Mouse (Mus musculus): ENCODE results near the gene Tmc6. TPM values are rescaled to one million over a fixed set of nuclear protein-coding genes. Genes with fewer than 3 reads are reported as not detected.

Gene Tmc6
- total RNA-seq (2021) (10 to 100 TPM; 12.6 to 15.7 TPM), polyA plus RNA-seq (2012; rRNA removed) (18.1 and 23.3 TPM in 2 replicates)
- long read RNA-seq, partial matches to known transcripts = 1 of 6 reads
- long read RNA-seq, other reads (novel, unspliced or antisense) = 2 of 6 reads

DNA sequence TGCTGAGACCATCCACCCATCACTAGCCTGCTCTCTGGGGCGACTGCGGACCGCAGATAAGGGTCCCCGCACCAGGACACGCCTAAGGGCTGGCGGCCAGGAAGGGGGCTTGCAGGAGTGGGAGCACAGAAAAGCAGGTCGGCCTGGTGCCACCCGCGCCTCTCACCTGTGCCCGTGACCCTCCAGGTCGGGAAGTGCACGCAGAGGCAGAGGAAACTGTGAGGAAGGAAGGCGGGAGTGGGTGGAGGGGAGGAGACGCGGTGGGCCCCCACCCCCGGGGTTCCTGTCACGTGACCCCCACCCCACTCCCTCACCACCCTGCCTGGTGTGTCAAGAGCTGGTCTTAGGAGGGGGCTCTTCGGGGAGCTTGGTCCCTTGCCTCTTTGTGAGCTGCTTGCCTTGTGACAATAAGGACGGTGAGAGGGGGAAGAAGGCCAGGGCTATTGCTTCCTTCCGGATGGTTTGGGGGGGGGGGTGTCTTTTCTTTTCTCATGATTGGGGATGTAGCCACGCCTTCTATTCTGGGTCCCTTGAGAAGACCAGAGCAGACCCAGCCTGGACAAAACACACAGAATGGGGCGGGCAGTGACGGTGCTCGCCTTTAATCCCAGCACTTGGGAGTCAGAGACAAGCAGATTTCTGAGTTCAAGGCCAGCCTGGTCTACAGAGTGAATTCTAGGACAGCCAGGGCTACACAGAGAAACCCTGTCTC lies at the start of gene Tmc6, which contains the start of gene Tmc8:
Tmc6 (minus strand) TSS at position 206 of the 712 bp plus-strand sequence.
Tmc8 (plus strand) TSS at position 84 of the 712 bp plus-strand sequence.
- peak within 1 kb of the TSS; percentile 85 for H3K9ac ChIP-seq (ENCODE audit: low read depth, low read length)
- H3K27me3 ChIP-seq (ENCODE audit: control insufficient read depth, insufficient read depth, low read length) = no peaks in the 10 kb centered on the region
- H3K36me3 ChIP-seq (ENCODE audit: control insufficient read depth, insufficient read depth, low read length) = no peaks in the 10 kb centered on the region
- H3K27ac ChIP-seq = peak within 1 kb of the TSS; percentile 96
- H3K79me2 ChIP-seq (replicated peaks; ENCODE audit: control insufficient read depth, insufficient read depth, low read length) = no peaks in the 10 kb centered on the region
- intact Hi-C loops (cut with DNase I) = loop anchor here (2.0 kb wide), 1 partner anchor 43 kb away; the partner anchor contains the start of gene Afmid
- DNase-seq = peak; percentile 73 to 83
- H3K4me3 ChIP-seq = peak within 1 kb of the TSS; percentile 52
- TF ChIP-seq EP300 (IDR thresholded peaks at IDR 0.05; ENCODE audit: insufficient read depth, low read depth, low read length) = no peak
- peak; percentile 46; the same call in 1 of the 2 replicates for TF ChIP-seq POLR2A (IDR thresholded peaks at IDR 0.05; ENCODE audit: insufficient read depth, low read depth, low read length)
- no peak for TF ChIP-seq CTCF (IDR thresholded peaks at IDR 0.05)
- WGBS = 22% methylated on average over 24 of the region's 24 CpGs
- H3K4me1 ChIP-seq (ENCODE audit: control insufficient read depth, insufficient read depth, low read length) = peaks cover 6% of the 10 kb centered on the region; the same call in 1 of the 2 replicates

- intact Hi-C loops (cut with DNase I) = no loop called here
These were observed 48.4 kb upstream of the Tmc6 start for GRCm38 (mm10) chr11:117830401-117830800.

DNA sequence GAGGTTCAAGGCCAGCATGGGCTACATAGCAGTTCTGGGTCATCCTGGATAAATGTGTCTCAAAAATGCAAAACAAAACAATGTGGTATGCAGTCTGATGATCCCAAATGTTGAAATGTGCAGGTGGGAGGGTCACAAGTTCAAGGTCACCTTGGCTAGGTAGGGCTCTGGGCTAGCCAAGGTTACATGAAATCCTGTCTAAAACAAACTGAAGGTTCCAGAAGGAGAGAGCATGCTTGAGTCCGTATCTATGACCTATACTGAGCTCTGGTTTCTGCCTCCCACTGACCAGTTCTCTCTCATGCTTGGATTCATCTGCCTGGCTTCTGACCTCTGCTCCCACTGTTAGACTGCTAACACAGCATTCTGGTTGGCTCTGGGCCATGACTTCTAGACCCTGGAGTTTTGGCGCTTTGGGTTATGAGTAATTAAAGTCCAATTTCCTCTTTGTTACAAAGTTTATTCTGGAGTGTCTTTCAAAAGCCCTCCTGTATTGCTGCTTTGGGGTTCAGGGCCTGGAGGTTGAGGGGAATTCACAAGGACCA lies 47.7 kb upstream of the Tmc6 start:
- WGBS = 49% methylated on average over 2 of the region's 2 CpGs
- Histone ChIP-seq H3K36me3 (ENCODE audit: control insufficient read depth, insufficient read depth, low read length) (no peaks in the 10 kb centered on the region), H3K4me1 (ENCODE audit: control insufficient read depth, insufficient read depth, low read length) (peaks cover 28% of the 10 kb centered on the region), H3K79me2 (replicated peaks; ENCODE audit: control insufficient read depth, insufficient read depth, low read length) (no peaks in the 10 kb centered on the region), H3K27ac (peak overlapping the region; percentile 69), H3K27me3 (ENCODE audit: control insufficient read depth, insufficient read depth, low read length) (no peaks in the 10 kb centered on the region), H3K4me3 (no peak overlapping the region), H3K9ac (ENCODE audit: low read depth, low read length) (no peak overlapping the region)
- no peak for TF ChIP-seq CTCF (IDR thresholded peaks at IDR 0.05)
- TF ChIP-seq EP300 (IDR thresholded peaks at IDR 0.05; ENCODE audit: insufficient read depth, low read depth, low read length) = no peak
- no peak for TF ChIP-seq POLR2A (IDR thresholded peaks at IDR 0.05; ENCODE audit: insufficient read depth, low read depth, low read length)
- intact Hi-C loops (cut with DNase I) = loop anchor here (10.0 kb wide), 1 partner anchor 595 kb away; no protein-coding TSS in a partner anchor
- DNase-seq = no peak

More at GRCm38 (mm10) chr11:117830401-117830800, 48.4 kb upstream of the Tmc6 start:
- Histone ChIP-seq H3K4me3 (no peak overlapping the region), H3K9ac (ENCODE audit: low read depth, low read length) (no peak overlapping the region), H3K27me3 (ENCODE audit: control insufficient read depth, insufficient read depth, low read length) (no peaks in the 10 kb centered on the region), H3K4me1 (ENCODE audit: control insufficient read depth, insufficient read depth, low read length) (peaks cover 25% of the 10 kb centered on the region), H3K27ac (no peak overlapping the region; the same call in 1 of the 2 replicates), H3K79me2 (replicated peaks; ENCODE audit: control insufficient read depth, insufficient read depth, low read length) (no peaks in the 10 kb centered on the region), H3K36me3 (ENCODE audit: control insufficient read depth, insufficient read depth, low read length) (no peaks in the 10 kb centered on the region)
- DNase-seq = peak in 1 of 2 experiments; percentile 21
- TF ChIP-seq POLR2A (IDR thresholded peaks at IDR 0.05; ENCODE audit: insufficient read depth, low read depth, low read length) = no peak
- TF ChIP-seq CTCF (IDR thresholded peaks at IDR 0.05) = no peak
- TF ChIP-seq EP300 (IDR thresholded peaks at IDR 0.05; ENCODE audit: insufficient read depth, low read depth, low read length) = no peak
- 61% methylated on average over 9 of the region's 9 CpGs for WGBS

GRCm38 (mm10) chr11:117828888-117829604 lies 47.0 kb upstream of the Tmc6 start:
- 13% methylated on average over 9 of the region's 9 CpGs for WGBS
- H3K27me3 ChIP-seq (ENCODE audit: control insufficient read depth, insufficient read depth, low read length) = no peaks in the 10 kb centered on the region
- peak; percentile 28; the same call in 1 of the 2 replicates for TF ChIP-seq EP300 (IDR thresholded peaks at IDR 0.05; ENCODE audit: insufficient read depth, low read depth, low read length)
- TF ChIP-seq POLR2A (IDR thresholded peaks at IDR 0.05; ENCODE audit: insufficient read depth, low read depth, low read length) = peak; percentile 37; the same call in 1 of the 2 replicates
- no peak for TF ChIP-seq CTCF (IDR thresholded peaks at IDR 0.05)
- peak overlapping the region; percentile 69 for H3K27ac ChIP-seq
- no peaks in the 10 kb centered on the region for H3K79me2 ChIP-seq (replicated peaks; ENCODE audit: control insufficient read depth, insufficient read depth, low read length)
- peaks cover 33% of the 10 kb centered on the region for H3K4me1 ChIP-seq (ENCODE audit: control insufficient read depth, insufficient read depth, low read length)
- intact Hi-C loops (cut with DNase I) = loop anchor here (10.0 kb wide), 1 partner anchor 594 kb away; no protein-coding TSS in a partner anchor
- peak; percentile 62 to 78 for DNase-seq
- H3K36me3 ChIP-seq (ENCODE audit: control insufficient read depth, insufficient read depth, low read length) = no peaks in the 10 kb centered on the region
- H3K4me3 ChIP-seq = no peak overlapping the region
- H3K9ac ChIP-seq (ENCODE audit: low read depth, low read length) = peak overlapping the region; percentile 9; the same call in 1 of the 2 replicates

DNA sequence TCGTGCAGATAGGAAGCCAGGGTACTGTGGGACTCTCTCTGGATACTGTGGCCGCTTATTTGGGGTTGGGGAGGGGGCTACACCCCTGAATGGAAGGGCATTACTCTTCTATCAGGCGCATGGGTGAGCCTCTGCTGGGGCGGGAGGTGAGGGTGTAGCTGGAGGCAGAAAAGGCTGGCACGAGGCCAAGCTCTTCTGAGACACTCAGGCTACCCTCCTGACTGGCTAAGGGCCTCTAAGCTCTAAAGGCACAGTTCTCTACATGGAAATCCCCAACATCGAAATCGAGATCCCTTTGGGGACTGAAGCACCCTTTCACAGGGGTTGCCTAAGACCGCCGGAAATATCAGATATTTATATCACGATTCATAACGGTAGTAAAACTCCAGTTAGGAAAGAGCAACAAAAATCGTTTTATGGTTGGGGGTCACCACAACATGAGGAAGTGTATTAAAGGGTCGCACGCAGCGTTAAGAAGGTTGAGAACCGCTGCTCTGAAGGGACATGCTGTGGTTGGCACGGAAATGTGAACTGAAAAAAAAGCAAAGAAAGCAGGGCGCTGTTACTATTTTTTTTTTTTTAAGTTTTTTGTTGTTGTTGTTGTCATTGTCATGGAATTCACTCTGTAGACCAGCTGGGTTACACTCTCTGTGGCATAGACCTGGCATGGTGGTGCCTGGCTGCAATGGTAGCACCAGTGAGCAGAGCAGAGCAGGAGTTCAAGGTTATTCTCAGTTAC lies 46.3 kb upstream of the Tmc6 start:
- intact Hi-C loops (cut with DNase I) = loop anchor here (10.0 kb wide), 1 partner anchor 594 kb away; no protein-coding TSS in a partner anchor

More for the DNA sequence above, 46.3 kb upstream of the Tmc6 start:
- Histone ChIP-seq H3K27ac (peak overlapping the region; percentile 69), H3K4me1 (ENCODE audit: control insufficient read depth, insufficient read depth, low read length) (peaks cover 36% of the 10 kb centered on the region), H3K9ac (ENCODE audit: low read depth, low read length) (no peak overlapping the region), H3K79me2 (replicated peaks; ENCODE audit: control insufficient read depth, insufficient read depth, low read length) (no peaks in the 10 kb centered on the region), H3K27me3 (ENCODE audit: control insufficient read depth, insufficient read depth, low read length) (no peaks in the 10 kb centered on the region), H3K36me3 (ENCODE audit: control insufficient read depth, insufficient read depth, low read length) (no peaks in the 10 kb centered on the region), H3K4me3 (no peak overlapping the region)
- WGBS = 16% methylated on average over 18 of the region's 18 CpGs
- peak; percentile 53 to 59 for DNase-seq
- TF ChIP-seq POLR2A (IDR thresholded peaks at IDR 0.05; ENCODE audit: insufficient read depth, low read depth, low read length) (no peak), EP300 (IDR thresholded peaks at IDR 0.05; ENCODE audit: insufficient read depth, low read depth, low read length) (no peak), CTCF (IDR thresholded peaks at IDR 0.05) (no peak)
